Mouse (Mus musculus): ENCODE data around the gene Arhgap35. TPM values are rescaled to one million over a fixed set of nuclear protein-coding genes. Genes with fewer than 3 reads are reported as not detected.

The Arhgap35 gene
- polyA plus RNA-seq, 1 experiment from 2014 or later: 37.6 TPM

GRCm38 (mm10) chr7:16493361-16493760 is 121.4 kb downstream of the Arhgap35 start:
- H3K4me3 ChIP-seq (ENCODE audit: low read depth, low read length): no peak overlapping the region
- H3K9me3 ChIP-seq (ENCODE audit: control insufficient read depth, low read length): no peaks in the 10 kb centered on the region
- no peaks in the 10 kb centered on the region for H3K27me3 ChIP-seq (ENCODE audit: control insufficient read depth, insufficient read depth, low read length)
- no peaks in the 10 kb centered on the region for H3K4me1 ChIP-seq (replicated peaks; ENCODE audit: control insufficient read depth, insufficient read depth, low read length)
- H3K4me2 ChIP-seq (replicated peaks; ENCODE audit: low read depth, low read length): no peak overlapping the region
- 0 out of 2 replicates have a peak, but pooled peaks have one; percentile 15 for ATAC-seq (ENCODE audit: low FRiP score)
- DNase-seq (ENCODE audit: low spot score): peak; percentile 65
- H3K9ac ChIP-seq (ENCODE audit: low read depth, low read length): no peak overlapping the region
- WGBS: 40% methylated on average over 2 of the region's 2 CpGs
- no peak overlapping the region for H3K27ac ChIP-seq (ENCODE audit: low read depth, low read length)
- H3K36me3 ChIP-seq (ENCODE audit: control insufficient read depth, insufficient read depth, low read length): peaks cover 10% of the 10 kb centered on the region

DNA sequence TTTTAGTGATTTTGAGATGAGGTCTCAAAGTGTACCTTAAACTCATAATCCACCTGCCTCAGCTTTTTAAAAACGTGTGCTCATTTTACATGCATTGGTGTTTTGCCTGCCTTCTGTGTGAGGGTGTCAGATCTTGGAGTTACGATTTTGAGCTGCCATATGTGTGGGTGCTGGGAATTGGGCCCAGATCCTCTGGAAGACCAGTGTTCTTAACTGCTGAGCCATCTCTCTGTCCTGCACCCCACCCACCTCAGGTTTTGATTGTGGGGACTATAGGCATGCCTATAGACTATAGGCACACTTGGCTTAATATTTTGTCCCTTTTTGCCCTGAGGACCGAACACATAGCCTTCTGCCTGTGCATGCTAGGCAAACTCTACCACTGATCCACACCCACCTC is 122.6 kb downstream of the Arhgap35 start:
- ATAC-seq (ENCODE audit: low FRiP score) (peak; percentile 11; the same call in 1 of the 2 replicates), DNase-seq (ENCODE audit: low spot score) (no peak)
- 64% methylated on average over 3 of the region's 3 CpGs for WGBS
- peaks cover 7% of the 10 kb centered on the region for H3K36me3 ChIP-seq (ENCODE audit: control insufficient read depth, insufficient read depth, low read length)
- no peak overlapping the region for H3K9ac ChIP-seq (ENCODE audit: low read depth, low read length)
- H3K4me3 ChIP-seq (ENCODE audit: low read depth, low read length): no peak overlapping the region
- no peaks in the 10 kb centered on the region for H3K27me3 ChIP-seq (ENCODE audit: control insufficient read depth, insufficient read depth, low read length)
- no peak overlapping the region for H3K4me2 ChIP-seq (replicated peaks; ENCODE audit: low read depth, low read length)
- H3K4me1 ChIP-seq (replicated peaks; ENCODE audit: control insufficient read depth, insufficient read depth, low read length): no peaks in the 10 kb centered on the region
- no peak overlapping the region for H3K27ac ChIP-seq (ENCODE audit: low read depth, low read length)
- H3K9me3 ChIP-seq (ENCODE audit: control insufficient read depth, low read length): no peaks in the 10 kb centered on the region

- Histone ChIP-seq H3K4me1 (replicated peaks; ENCODE audit: control insufficient read depth, insufficient read depth, low read length) (no peaks in the 10 kb centered on the region), H3K27ac (ENCODE audit: low read depth, low read length) (no peak overlapping the region), H3K36me3 (ENCODE audit: control insufficient read depth, insufficient read depth, low read length) (peaks cover 3% of the 10 kb centered on the region; the same call in 1 of the 2 replicates), H3K4me2 (replicated peaks; ENCODE audit: low read depth, low read length) (no peak overlapping the region), H3K27me3 (ENCODE audit: control insufficient read depth, insufficient read depth, low read length) (no peaks in the 10 kb centered on the region), H3K4me3 (ENCODE audit: low read depth, low read length) (no peak overlapping the region), H3K9me3 (ENCODE audit: control insufficient read depth, low read length) (no peaks in the 10 kb centered on the region), H3K9ac (ENCODE audit: low read depth, low read length) (no peak overlapping the region)
- ATAC-seq (ENCODE audit: low FRiP score) (peak; percentile 38; the same call in 1 of the 2 replicates), DNase-seq (ENCODE audit: low spot score) (peak; percentile 72)
- 33% methylated on average over 3 of the region's 3 CpGs for WGBS
Observed at GRCm38 (mm10) chr7:16491759-16492158, 123.0 kb downstream of the Arhgap35 start.

DNA sequence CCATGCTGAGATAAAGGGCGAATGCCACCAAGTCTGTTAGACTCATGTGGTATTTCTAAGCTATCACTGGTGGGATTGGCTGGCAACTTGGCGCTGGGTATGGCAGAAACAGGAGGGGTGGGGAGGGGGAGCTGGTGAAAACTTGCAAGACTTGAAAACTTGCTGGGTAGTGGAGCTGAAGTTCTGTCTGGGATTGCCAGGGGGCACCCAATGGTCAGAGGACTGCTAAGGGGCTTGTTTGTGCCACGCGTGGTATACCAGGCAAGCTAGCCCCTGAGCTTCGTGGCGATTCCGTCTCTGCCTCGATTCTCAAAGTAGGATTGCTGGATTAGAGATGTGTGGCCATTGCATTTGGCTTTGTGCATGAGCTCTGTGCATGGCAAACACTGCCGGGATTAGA is 124.8 kb downstream of the Arhgap35 start:
- DNase-seq (ENCODE audit: low spot score) (no peak), ATAC-seq (ENCODE audit: low FRiP score) (no peak)
- 91% methylated on average over 9 of the region's 9 CpGs for whole genome bisulfite sequencing
- no peak overlapping the region for H3K4me3 ChIP-seq (ENCODE audit: low read depth, low read length)
- H3K27me3 ChIP-seq (ENCODE audit: control insufficient read depth, insufficient read depth, low read length): no peaks in the 10 kb centered on the region
- H3K36me3 ChIP-seq (ENCODE audit: control insufficient read depth, insufficient read depth, low read length): no peaks in the 10 kb centered on the region
- H3K9me3 ChIP-seq (ENCODE audit: control insufficient read depth, low read length): no peaks in the 10 kb centered on the region
- H3K4me2 ChIP-seq (replicated peaks; ENCODE audit: low read depth, low read length): no peak overlapping the region
- H3K4me1 ChIP-seq (replicated peaks; ENCODE audit: control insufficient read depth, insufficient read depth, low read length): no peaks in the 10 kb centered on the region
- no peak overlapping the region for H3K27ac ChIP-seq (ENCODE audit: low read depth, low read length)
- H3K9ac ChIP-seq (ENCODE audit: low read depth, low read length): no peak overlapping the region

GRCm38 (mm10) chr7:16488816-16489215 is 126.0 kb downstream of the Arhgap35 start:
- Histone ChIP-seq H3K4me2 (replicated peaks; ENCODE audit: low read depth, low read length) (no peak overlapping the region), H3K4me3 (ENCODE audit: low read depth, low read length) (no peak overlapping the region), H3K9ac (ENCODE audit: low read depth, low read length) (no peak overlapping the region), H3K9me3 (ENCODE audit: control insufficient read depth, low read length) (no peaks in the 10 kb centered on the region), H3K27me3 (ENCODE audit: control insufficient read depth, insufficient read depth, low read length) (no peaks in the 10 kb centered on the region), H3K27ac (ENCODE audit: low read depth, low read length) (no peak overlapping the region), H3K4me1 (replicated peaks; ENCODE audit: control insufficient read depth, insufficient read depth, low read length) (no peaks in the 10 kb centered on the region), H3K36me3 (ENCODE audit: control insufficient read depth, insufficient read depth, low read length) (no peaks in the 10 kb centered on the region)
- DNase-seq (ENCODE audit: low spot score): no peak
- ATAC-seq (ENCODE audit: low FRiP score): no peak

DNA sequence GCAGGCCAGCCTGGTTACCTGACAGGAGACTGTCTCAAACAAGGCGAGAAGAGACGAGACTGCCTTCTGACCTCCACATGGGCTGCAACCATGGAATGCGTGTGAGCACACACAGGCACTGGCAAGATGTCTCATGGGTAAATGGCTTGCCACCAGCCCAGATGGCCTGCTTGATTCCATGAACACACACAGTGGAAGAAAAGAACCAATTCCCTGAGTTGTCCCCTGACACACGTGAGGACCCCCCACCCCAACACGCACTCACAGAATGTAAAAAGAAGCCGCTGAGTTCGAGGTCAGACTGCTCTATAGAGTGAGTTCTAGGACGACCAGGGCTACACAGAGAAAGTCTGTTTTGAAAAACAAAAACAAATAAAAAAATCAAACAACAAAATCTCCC is 137.2 kb downstream of the Arhgap35 start, which contains the start of gene Npas1:
Gene Npas1 (minus strand): TSS at position 101 of the 400 bp plus-strand sequence.
- H3K9ac ChIP-seq (ENCODE audit: low read depth, low read length): no peak within 1 kb of the TSS
- ATAC-seq (ENCODE audit: low FRiP score): no peak
- WGBS: 84% methylated on average over 8 of the region's 8 CpGs

GRCm38 (mm10) chr7:16476600-16476989 is 138.2 kb downstream of the Arhgap35 start:
- 2% methylated on average over 34 of the region's 34 CpGs for WGBS
- H3K36me3 ChIP-seq (ENCODE audit: control insufficient read depth, insufficient read depth, low read length): no peaks in the 10 kb centered on the region
- H3K27ac ChIP-seq (ENCODE audit: low read depth, low read length): no peak overlapping the region
- ATAC-seq (ENCODE audit: low FRiP score) (no peak), DNase-seq (ENCODE audit: low spot score) (peak; percentile 58)
- H3K9ac ChIP-seq (ENCODE audit: low read depth, low read length): no peak overlapping the region
- H3K4me2 ChIP-seq (replicated peaks; ENCODE audit: low read depth, low read length): peak overlapping the region; percentile 52
- peaks cover 57% of the 10 kb centered on the region for H3K27me3 ChIP-seq (ENCODE audit: control insufficient read depth, insufficient read depth, low read length)
- peaks cover 4% of the 10 kb centered on the region; the same call in 1 of the 2 replicates for H3K4me1 ChIP-seq (replicated peaks; ENCODE audit: control insufficient read depth, insufficient read depth, low read length)
- H3K4me3 ChIP-seq (ENCODE audit: low read depth, low read length): peak overlapping the region; percentile 28
- no peaks in the 10 kb centered on the region for H3K9me3 ChIP-seq (ENCODE audit: control insufficient read depth, low read length)

More for the DNA sequence above, 137.2 kb downstream of the Arhgap35 start, which contains the start of gene Npas1:
- DNase-seq (ENCODE audit: low spot score): no peak
- H3K9me3 ChIP-seq (ENCODE audit: control insufficient read depth, low read length): no peaks in the 10 kb centered on the region
- peaks cover 4% of the 10 kb centered on the region; the same call in 1 of the 2 replicates for H3K4me1 ChIP-seq (replicated peaks; ENCODE audit: control insufficient read depth, insufficient read depth, low read length)
- H3K4me3 ChIP-seq (ENCODE audit: low read depth, low read length): peak within 1 kb of the TSS; percentile 28
- no peak within 1 kb of the TSS for H3K27ac ChIP-seq (ENCODE audit: low read depth, low read length)
- peaks cover 50% of the 10 kb centered on the region for H3K27me3 ChIP-seq (ENCODE audit: control insufficient read depth, insufficient read depth, low read length)
- H3K36me3 ChIP-seq (ENCODE audit: control insufficient read depth, insufficient read depth, low read length): no peaks in the 10 kb centered on the region
- peak within 1 kb of the TSS; percentile 52 for H3K4me2 ChIP-seq (replicated peaks; ENCODE audit: low read depth, low read length)

- Histone ChIP-seq H3K27me3 (ENCODE audit: control insufficient read depth, insufficient read depth, low read length) (peaks cover 61% of the 10 kb centered on the region), H3K9me3 (ENCODE audit: control insufficient read depth, low read length) (no peaks in the 10 kb centered on the region), H3K4me1 (replicated peaks; ENCODE audit: control insufficient read depth, insufficient read depth, low read length) (peaks cover 4% of the 10 kb centered on the region; the same call in 1 of the 2 replicates), H3K4me3 (ENCODE audit: low read depth, low read length) (peak overlapping the region; percentile 28), H3K27ac (ENCODE audit: low read depth, low read length) (no peak overlapping the region), H3K9ac (ENCODE audit: low read depth, low read length) (no peak overlapping the region), H3K36me3 (ENCODE audit: control insufficient read depth, insufficient read depth, low read length) (no peaks in the 10 kb centered on the region), H3K4me2 (replicated peaks; ENCODE audit: low read depth, low read length) (peak overlapping the region; percentile 52)
- 2% methylated on average over 38 of the region's 59 CpGs for WGBS
- DNase-seq (ENCODE audit: low spot score): no peak
- ATAC-seq (ENCODE audit: low FRiP score): peak; percentile 38; the same call in 1 of the 2 replicates
Observed at GRCm38 (mm10) chr7:16475764-16476599, 138.8 kb downstream of the Arhgap35 start.

Data from hindbrain, embryonic 11.5 days (tissue).